Mouse (Mus musculus) urinary bladder, postnatal 10 days (tissue): ENCODE data around the gene Cyb5d1.

Experiments used
- DNase-seq: peaks from one replicate; pipeline ENCODE4 v3.0.0; 2022; ENCODE audit warnings: low spot score

The Cyb5d1 gene

DNA sequence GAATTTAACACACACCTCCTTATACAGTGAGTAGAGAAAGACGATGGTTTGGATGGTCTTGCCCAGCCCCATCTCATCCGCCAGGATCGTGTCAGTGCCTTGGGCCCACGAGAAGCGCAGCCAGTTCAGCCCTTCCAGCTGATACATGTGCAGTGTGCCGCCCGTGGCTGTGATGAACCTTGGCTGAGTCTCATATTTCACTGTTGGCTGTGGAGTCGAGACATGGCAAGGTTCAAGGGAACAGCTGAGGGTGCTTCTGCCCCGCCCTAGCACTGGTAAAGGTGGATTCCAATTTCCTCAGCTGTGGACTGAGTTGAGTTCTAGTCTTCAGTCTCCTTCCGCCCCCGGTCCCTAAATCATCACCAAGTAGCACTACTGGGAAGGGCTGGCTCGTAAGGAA lies 37.7 kb downstream of the Cyb5d1 start:
- DNase-seq, result no peak

DNA sequence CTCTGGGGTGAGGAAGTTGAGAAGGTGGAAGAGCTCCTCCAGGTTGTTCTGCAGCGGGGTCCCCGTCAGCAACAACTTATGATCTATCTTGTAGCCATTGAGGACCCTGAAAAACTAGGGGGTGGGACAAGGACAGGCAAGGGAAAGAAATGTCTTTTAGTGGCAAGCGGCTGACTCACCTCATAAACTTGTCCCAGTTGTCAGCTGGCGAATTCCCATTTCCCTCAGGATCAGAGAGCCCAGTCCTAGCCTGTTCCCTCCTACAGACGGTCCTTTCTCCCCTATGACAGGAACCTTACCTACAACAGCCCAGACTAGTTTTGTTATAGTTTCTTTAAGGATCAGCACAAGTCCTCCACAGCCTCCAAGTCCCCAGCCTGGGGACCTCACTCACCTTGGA lies 38.9 kb downstream of the Cyb5d1 start:
- no peak for DNase-seq

GRCm38 (mm10) chr11:69346441-69346840 lies 49.0 kb downstream of the Cyb5d1 start:
- DNase-seq, result no peak
